Mouse (Mus musculus) stomach, postnatal 0 days (tissue): ENCODE measurements around the gene Pyurf.

Experiments
- CTCF ChIP-seq: IDR thresholded peaks from 2 replicates; pipeline ENCODE4 v1.5.1; 2016; ENCODE audit warnings: antibody characterized with exemption, low read depth, mild to moderate bottlenecking, moderate library complexity
- EP300 ChIP-seq: optimal IDR thresholded peaks from 2 replicates; pipeline ENCODE3; 2016; ENCODE audit warnings: antibody characterized with exemption

- TF ChIP-seq CTCF (no peak), EP300 (no peak)
These were observed 9.8 kb upstream of the Pyurf start for GRCm38 (mm10) chr6:57701686-57702085.
